Mouse (Mus musculus) splenic B cell, adult 2 months (primary cell): ENCODE data around the gene Tmem106c.

Experiments
- DNase-seq: peaks from one replicate; pipeline ENCODE4 v3.0.0-alpha.2; 2011; ENCODE audit warnings: low read depth, low spot score
- H3K27me3 ChIP-seq: 2 replicates; pipeline ENCODE4 v1.6.1; 2012; ENCODE audit warnings: mild to moderate bottlenecking, low read length, moderate library complexity, mixed read lengths; ENCODE audit not compliant: control insufficient read depth, poor library complexity, insufficient read depth, severe bottlenecking
- H3K36me3 ChIP-seq: 2 replicates; pipeline ENCODE4 v1.6.1; 2012; ENCODE audit warnings: mild to moderate bottlenecking, low read length, moderate library complexity, mixed read lengths; ENCODE audit not compliant: control insufficient read depth, poor library complexity, insufficient read depth, severe bottlenecking

The Tmem106c gene

GRCm38 (mm10) chr15:97965311-97966045 is 1.5 kb downstream of the Tmem106c start:
- no peak for DNase-seq
- no peaks in the 10 kb centered on the region for H3K27me3 ChIP-seq
- H3K36me3 ChIP-seq = no peaks in the 10 kb centered on the region

- peak; percentile 52 for DNase-seq
- H3K36me3 ChIP-seq = no peaks in the 10 kb centered on the region
- no peaks in the 10 kb centered on the region for H3K27me3 ChIP-seq
Observed at GRCm38 (mm10) chr15:97970299-97970698, 6.3 kb downstream of the Tmem106c start.

- DNase-seq = no peak
- no peaks in the 10 kb centered on the region for H3K36me3 ChIP-seq
- H3K27me3 ChIP-seq = no peaks in the 10 kb centered on the region
Observed at GRCm38 (mm10) chr15:97972580-97972979, 8.6 kb downstream of the Tmem106c start.

- DNase-seq = no peak
- no peaks in the 10 kb centered on the region for H3K36me3 ChIP-seq
- no peaks in the 10 kb centered on the region for H3K27me3 ChIP-seq
Observed at GRCm38 (mm10) chr15:97973248-97974005, 9.4 kb downstream of the Tmem106c start.

- Histone ChIP-seq H3K36me3 (no peaks in the 10 kb centered on the region), H3K27me3 (no peaks in the 10 kb centered on the region)
- DNase-seq = no peak
Observed at GRCm38 (mm10) chr15:97981560-97981959, 17.6 kb downstream of the Tmem106c start.

GRCm38 (mm10) chr15:97989544-97989943 is 25.5 kb downstream of the Tmem106c start:
- no peak for DNase-seq

GRCm38 (mm10) chr15:97990124-97990523 is 26.1 kb downstream of the Tmem106c start:
- no peaks in the 10 kb centered on the region for H3K36me3 ChIP-seq
- H3K27me3 ChIP-seq = no peaks in the 10 kb centered on the region
- DNase-seq = no peak

More at GRCm38 (mm10) chr15:97989544-97989943, 25.5 kb downstream of the Tmem106c start:
- Histone ChIP-seq H3K36me3 (no peaks in the 10 kb centered on the region), H3K27me3 (no peaks in the 10 kb centered on the region)

GRCm38 (mm10) chr15:97990721-97991120 is 26.7 kb downstream of the Tmem106c start:
- Histone ChIP-seq H3K36me3 (no peaks in the 10 kb centered on the region), H3K27me3 (no peaks in the 10 kb centered on the region)
- no peak for DNase-seq

- DNase-seq = no peak
- H3K36me3 ChIP-seq = no peaks in the 10 kb centered on the region
- no peaks in the 10 kb centered on the region for H3K27me3 ChIP-seq
Observed at GRCm38 (mm10) chr15:97991285-97991895, 27.4 kb downstream of the Tmem106c start.

GRCm38 (mm10) chr15:97992027-97992711 is 28.2 kb downstream of the Tmem106c start:
- no peak for DNase-seq
- H3K27me3 ChIP-seq = no peaks in the 10 kb centered on the region

GRCm38 (mm10) chr15:97992712-97993286 is 28.8 kb downstream of the Tmem106c start:
- peak; percentile 72 for DNase-seq
- Histone ChIP-seq H3K36me3 (no peaks in the 10 kb centered on the region), H3K27me3 (no peaks in the 10 kb centered on the region)

More at GRCm38 (mm10) chr15:97992027-97992711, 28.2 kb downstream of the Tmem106c start:
- H3K36me3 ChIP-seq = no peaks in the 10 kb centered on the region

GRCm38 (mm10) chr15:97996716-97997256 is 32.8 kb downstream of the Tmem106c start:
- Histone ChIP-seq H3K36me3 (no peaks in the 10 kb centered on the region), H3K27me3 (no peaks in the 10 kb centered on the region)
- no peak for DNase-seq

- H3K36me3 ChIP-seq = no peaks in the 10 kb centered on the region
- no peak for DNase-seq
- no peaks in the 10 kb centered on the region; the same call in 1 of the 2 replicates for H3K27me3 ChIP-seq
Observed at GRCm38 (mm10) chr15:97999546-97999945, 35.5 kb downstream of the Tmem106c start.

- peaks cover 2% of the 10 kb centered on the region; the same call in 1 of the 2 replicates for H3K27me3 ChIP-seq
- no peak for DNase-seq
- H3K36me3 ChIP-seq = no peaks in the 10 kb centered on the region
Observed at GRCm38 (mm10) chr15:97999991-98000390, 36.0 kb downstream of the Tmem106c start.
